Mouse (Mus musculus) intestine, embryonic 14.5 days (tissue): Measurements from ENCODE around the gene Rph3al. TPM values are rescaled to one million over a fixed set of nuclear protein-coding genes. Genes with fewer than 3 reads are reported as not detected.

Experiments
- ATAC-seq: fragments of 200-750 bp; cut with Nextera tagmentation; replicated peaks from 2 replicates; pipeline ENCODE4 v1.8.0; 2017; ENCODE audit warnings: low read depth, moderate number of reproducible peaks, moderate TSS enrichment, moderate library complexity; ENCODE audit not compliant: low FRiP score, low TSS enrichment
- DNase-seq: peaks from one replicate; pipeline ENCODE4 v3.0.0-alpha.2; 2018; ENCODE audit warnings: low spot score
- H3K27ac ChIP-seq: fragments of 300-500 bp; sonication (generic); 2 replicates; pipeline ENCODE4 v1.5.1; 2014; ENCODE audit warnings: low read depth, mild to moderate bottlenecking, control low read depth
- H3K27me3 ChIP-seq: fragments of 300-500 bp; sonication (generic); replicated peaks from 2 replicates; pipeline ENCODE4 v1.6.1; 2014; ENCODE audit warnings: low read length, control low read depth; ENCODE audit not compliant: control insufficient read depth, insufficient read depth
- H3K36me3 ChIP-seq: fragments of 300-500 bp; sonication (generic); 2 replicates; pipeline ENCODE4 v1.6.1; 2014; ENCODE audit warnings: low read length, control low read depth; ENCODE audit not compliant: control insufficient read depth, insufficient read depth
- H3K4me1 ChIP-seq: fragments of 300-500 bp; sonication (generic); replicated peaks from 2 replicates; pipeline ENCODE4 v1.6.1; 2014; ENCODE audit warnings: low read length, control low read depth, mixed read lengths; ENCODE audit not compliant: control insufficient read depth, insufficient read depth
- H3K4me2 ChIP-seq: fragments of 300-500 bp; sonication (generic); 2 replicates; pipeline ENCODE4 v1.6.1; 2014; ENCODE audit warnings: low read length
- H3K4me3 ChIP-seq: fragments of 300-500 bp; sonication (generic); 2 replicates; pipeline ENCODE4 v1.5.1; 2014; ENCODE audit warnings: low read depth, low read length, control low read depth, mixed read lengths
- H3K9ac ChIP-seq: fragments of 300-500 bp; sonication (generic); 2 replicates; pipeline ENCODE4 v1.6.1; 2014; ENCODE audit warnings: mild to moderate bottlenecking, low read length
- H3K9me3 ChIP-seq: fragments of 300-500 bp; sonication (generic); 2 replicates; pipeline ENCODE4 v1.6.1; 2016; ENCODE audit warnings: low read length, control low read depth; ENCODE audit not compliant: control insufficient read depth
- WGBS: fragments of 180-500 bp; shearing (Covaris S2); extraction: QIAGEN DNeasy Blood & Tissue Kit; methylation state at CpG from one replicate; pipeline ENCODE4 v1.1.7; 2014; 5-methylcytosine and 5-hydroxymethylcytosine counted together
- polyA plus RNA-seq: library from polyadenylated mRNA; unstranded; fragments of >200 nt; fragmentation: Nextera tagmentation; extraction: Ambion mirVana; gene quantifications from 2 replicates; pipeline ENCODE4 v1.2.1, GENCODE M21; 2014

Rph3al gene
- polyA plus RNA-seq, 1 experiment from 2014 or later = 21.7 TPM

GRCm38 (mm10) chr11:75858975-75859374 is 79.3 kb downstream of the Rph3al start:
- no peaks in the 10 kb centered on the region for H3K27me3 ChIP-seq
- H3K36me3 ChIP-seq = no peaks in the 10 kb centered on the region
- H3K4me3 ChIP-seq = no peak overlapping the region
- H3K4me1 ChIP-seq = peaks cover 6% of the 10 kb centered on the region
- H3K27ac ChIP-seq = no peak overlapping the region
- DNase-seq = no peak
- 83% methylated on average over 2 of the region's 2 CpGs for WGBS
- no peaks in the 10 kb centered on the region for H3K9me3 ChIP-seq
- no peak overlapping the region for H3K9ac ChIP-seq
- H3K4me2 ChIP-seq = no peak overlapping the region
- no peak for ATAC-seq

GRCm38 (mm10) chr11:75857781-75858180 is 80.4 kb downstream of the Rph3al start:
- DNase-seq (no peak), ATAC-seq (no peak)
- H3K4me3 ChIP-seq = no peak overlapping the region
- no peak overlapping the region for H3K9ac ChIP-seq
- no peak overlapping the region for H3K4me2 ChIP-seq
- no peak overlapping the region for H3K27ac ChIP-seq
- 65% methylated on average over 3 of the region's 3 CpGs for WGBS
- H3K9me3 ChIP-seq = no peaks in the 10 kb centered on the region
- no peaks in the 10 kb centered on the region for H3K27me3 ChIP-seq
- peaks cover 6% of the 10 kb centered on the region for H3K4me1 ChIP-seq
- H3K36me3 ChIP-seq = no peaks in the 10 kb centered on the region

- Histone ChIP-seq H3K27ac (no peak overlapping the region), H3K4me3 (no peak overlapping the region), H3K4me2 (no peak overlapping the region), H3K9ac (no peak overlapping the region), H3K4me1 (no peaks in the 10 kb centered on the region), H3K27me3 (no peaks in the 10 kb centered on the region), H3K9me3 (no peaks in the 10 kb centered on the region), H3K36me3 (no peaks in the 10 kb centered on the region)
- no peak for DNase-seq
- WGBS = 84% methylated on average over 7 of the region's 7 CpGs
- ATAC-seq = no peak
Observed at GRCm38 (mm10) chr11:75854327-75854726, 83.9 kb downstream of the Rph3al start.

- Histone ChIP-seq H3K9ac (no peak overlapping the region), H3K9me3 (no peaks in the 10 kb centered on the region), H3K27me3 (no peaks in the 10 kb centered on the region), H3K4me2 (no peak overlapping the region), H3K27ac (no peak overlapping the region), H3K4me3 (no peak overlapping the region), H3K36me3 (no peaks in the 10 kb centered on the region), H3K4me1 (no peaks in the 10 kb centered on the region)
- 88% methylated on average over 10 of the region's 10 CpGs for WGBS
- no peak for ATAC-seq
- no peak for DNase-seq
Observed at GRCm38 (mm10) chr11:75853067-75853636, 85.1 kb downstream of the Rph3al start.

GRCm38 (mm10) chr11:75852485-75852884 is 85.7 kb downstream of the Rph3al start:
- H3K4me1 ChIP-seq = no peaks in the 10 kb centered on the region
- 77% methylated on average over 2 of the region's 2 CpGs for WGBS
- no peak overlapping the region for H3K4me2 ChIP-seq
- no peaks in the 10 kb centered on the region for H3K9me3 ChIP-seq
- no peaks in the 10 kb centered on the region for H3K27me3 ChIP-seq
- no peak overlapping the region for H3K4me3 ChIP-seq
- no peak overlapping the region for H3K9ac ChIP-seq
- DNase-seq (no peak), ATAC-seq (no peak)
- no peak overlapping the region for H3K27ac ChIP-seq
- no peaks in the 10 kb centered on the region for H3K36me3 ChIP-seq

- ATAC-seq = no peak
- Histone ChIP-seq H3K9me3 (no peaks in the 10 kb centered on the region), H3K36me3 (no peaks in the 10 kb centered on the region), H3K27me3 (no peaks in the 10 kb centered on the region), H3K9ac (no peak overlapping the region), H3K4me2 (no peak overlapping the region), H3K27ac (no peak overlapping the region), H3K4me1 (no peaks in the 10 kb centered on the region), H3K4me3 (no peak overlapping the region)
- WGBS = 85% methylated on average over 6 of the region's 6 CpGs
- DNase-seq = no peak
Observed at GRCm38 (mm10) chr11:75849552-75849951, 88.7 kb downstream of the Rph3al start.

- Histone ChIP-seq H3K4me3 (no peak overlapping the region), H3K4me1 (no peaks in the 10 kb centered on the region), H3K9ac (no peak overlapping the region), H3K27me3 (no peaks in the 10 kb centered on the region), H3K4me2 (no peak overlapping the region), H3K9me3 (no peaks in the 10 kb centered on the region), H3K36me3 (no peaks in the 10 kb centered on the region), H3K27ac (no peak overlapping the region)
- ATAC-seq = 0 out of 2 replicates have a peak, but pooled peaks have one; percentile 24
- 43% methylated on average over 7 of the region's 7 CpGs for WGBS
- no peak for DNase-seq
Observed at GRCm38 (mm10) chr11:75846589-75846988, 91.6 kb downstream of the Rph3al start.

GRCm38 (mm10) chr11:75845675-75846074 is 92.6 kb downstream of the Rph3al start:
- H3K4me3 ChIP-seq = no peak overlapping the region
- no peak for DNase-seq
- no peak overlapping the region for H3K27ac ChIP-seq
- no peaks in the 10 kb centered on the region for H3K9me3 ChIP-seq
- H3K36me3 ChIP-seq = no peaks in the 10 kb centered on the region
- no peak overlapping the region for H3K4me2 ChIP-seq
- no peak for ATAC-seq
- WGBS = 56% methylated on average over 7 of the region's 7 CpGs
- no peaks in the 10 kb centered on the region for H3K4me1 ChIP-seq
- H3K27me3 ChIP-seq = no peaks in the 10 kb centered on the region
- no peak overlapping the region for H3K9ac ChIP-seq

- no peak for ATAC-seq
- Histone ChIP-seq H3K9me3 (no peaks in the 10 kb centered on the region), H3K36me3 (no peaks in the 10 kb centered on the region), H3K4me2 (no peak overlapping the region), H3K4me3 (no peak overlapping the region), H3K4me1 (no peaks in the 10 kb centered on the region), H3K27ac (no peak overlapping the region), H3K9ac (no peak overlapping the region), H3K27me3 (no peaks in the 10 kb centered on the region)
- no peak for DNase-seq
- WGBS = 72% methylated on average over 4 of the region's 4 CpGs
Observed at GRCm38 (mm10) chr11:75842904-75843619, 95.2 kb downstream of the Rph3al start.
